Mouse (Mus musculus) liver, embryonic 14.5 days (tissue): ENCODE data around the gene Tlk1. TPM values are rescaled to one million over a fixed set of nuclear protein-coding genes. Genes with fewer than 3 reads are reported as not detected.

Experiments
- ATAC-seq: fragments of 200-750 bp; cut with Nextera tagmentation; 2 replicates; pipeline ENCODE4 v1.8.0; 2017; ENCODE audit warnings: moderate number of reproducible peaks, mild to moderate bottlenecking, moderate library complexity; ENCODE audit not compliant: insufficient read depth
- DNase-seq, 3 experiments: peaks; one replicate each; pipeline ENCODE4 v3.0.0-alpha.2; 2012 to 2013; ENCODE audit warnings: low read depth in 3 of 3, low spot score in 3 of 3
- H3K27ac ChIP-seq: fragments of 300-500 bp; sonication (generic); 2 replicates; pipeline ENCODE4 v1.5.1; 2014; ENCODE audit warnings: moderate library complexity, mild to moderate bottlenecking, control low read depth, inconsistent platforms
- H3K27me3 ChIP-seq: fragments of 300-500 bp; sonication (generic); 2 replicates; pipeline ENCODE4 v1.6.1; 2014; ENCODE audit warnings: mild to moderate bottlenecking, low read length, moderate library complexity; ENCODE audit not compliant: control insufficient read depth, insufficient read depth
- H3K36me3 ChIP-seq: fragments of 300-500 bp; sonication (generic); replicated peaks from 2 replicates; pipeline ENCODE4 v1.6.1; 2014; ENCODE audit warnings: low read depth; ENCODE audit not compliant: control insufficient read depth, insufficient read depth
- H3K4me1 ChIP-seq, 2 experiments: fragments of 200-500 bp in 1 of 2; fragments of 300-500 bp in 1 of 2; sonication (generic) in 1 of 2; replicated peaks; 2 replicates each; pipeline ENCODE4 v1.6.1; 2012 to 2014; ENCODE audit warnings: antibody characterized with exemption in 1 of 2, inconsistent platforms in 1 of 2, low read length in 1 of 2; ENCODE audit not compliant: control insufficient read depth in 2 of 2, insufficient read depth in 2 of 2
- H3K4me2 ChIP-seq: fragments of 300-500 bp; sonication (generic); 2 replicates; pipeline ENCODE4 v1.6.1; 2014; ENCODE audit warnings: low read depth, mild to moderate bottlenecking, control low read depth, moderate library complexity
- H3K4me3 ChIP-seq, 2 experiments: fragments of 200-500 bp in 1 of 2; fragments of 300-500 bp in 1 of 2; sonication (generic) in 1 of 2; 2 replicates each; pipeline ENCODE4 v1.5.1; 2012 to 2014; ENCODE audit warnings: low read depth in 2 of 2, low read length in 2 of 2, mild to moderate bottlenecking in 2 of 2, control low read depth in 1 of 2, inconsistent platforms in 1 of 2, moderate library complexity in 1 of 2; ENCODE audit not compliant: insufficient read depth in 1 of 2
- H3K9ac ChIP-seq: fragments of 300-500 bp; sonication (generic); replicated peaks from 2 replicates; pipeline ENCODE4 v1.6.1; 2014; ENCODE audit warnings: mild to moderate bottlenecking, control low read depth, moderate library complexity
- H3K9me3 ChIP-seq: fragments of 300-500 bp; sonication (generic); 2 replicates; pipeline ENCODE4 v1.6.1; 2016; ENCODE audit warnings: low read length, mixed read lengths; ENCODE audit not compliant: control insufficient read depth
- CTCF ChIP-seq: IDR thresholded peaks from 2 replicates; pipeline ENCODE4 v1.5.1; 2016; ENCODE audit warnings: antibody characterized with exemption, low read depth, control low read depth
- EP300 ChIP-seq: IDR thresholded peaks from 2 replicates; pipeline ENCODE4 v1.6.1; 2016; ENCODE audit warnings: antibody characterized with exemption, low read depth
- WGBS: fragments of 180-500 bp; shearing (Covaris S2); extraction: QIAGEN DNeasy Blood & Tissue Kit; methylation state at CpG from one replicate; pipeline ENCODE4 v1.1.7; 2014; ENCODE audit not compliant: insufficient replicate concordance; 5-methylcytosine and 5-hydroxymethylcytosine counted together
- polyA plus RNA-seq, 2 experiments: library from polyadenylated mRNA; depleted of rRNA in 1 of 2; stranded (reverse) in 1 of 2; unstranded in 1 of 2; fragments of >200 nt; fragmentation: Nextera tagmentation in 1 of 2; extraction: Ambion mirVana in 1 of 2; gene quantifications; 2 replicates each; pipeline versions ENCODE4 v1.2.1 to v1.2.3; 2012 to 2014

The Tlk1 gene
- polyA plus RNA-seq (2012; rRNA removed) (15.0 and 23.7 TPM in 2 replicates), polyA plus RNA-seq (2014; fragmentation: Nextera tagmentation; extraction: Ambion mirVana) (24.3 and 36.1 TPM in 2 replicates)

DNA sequence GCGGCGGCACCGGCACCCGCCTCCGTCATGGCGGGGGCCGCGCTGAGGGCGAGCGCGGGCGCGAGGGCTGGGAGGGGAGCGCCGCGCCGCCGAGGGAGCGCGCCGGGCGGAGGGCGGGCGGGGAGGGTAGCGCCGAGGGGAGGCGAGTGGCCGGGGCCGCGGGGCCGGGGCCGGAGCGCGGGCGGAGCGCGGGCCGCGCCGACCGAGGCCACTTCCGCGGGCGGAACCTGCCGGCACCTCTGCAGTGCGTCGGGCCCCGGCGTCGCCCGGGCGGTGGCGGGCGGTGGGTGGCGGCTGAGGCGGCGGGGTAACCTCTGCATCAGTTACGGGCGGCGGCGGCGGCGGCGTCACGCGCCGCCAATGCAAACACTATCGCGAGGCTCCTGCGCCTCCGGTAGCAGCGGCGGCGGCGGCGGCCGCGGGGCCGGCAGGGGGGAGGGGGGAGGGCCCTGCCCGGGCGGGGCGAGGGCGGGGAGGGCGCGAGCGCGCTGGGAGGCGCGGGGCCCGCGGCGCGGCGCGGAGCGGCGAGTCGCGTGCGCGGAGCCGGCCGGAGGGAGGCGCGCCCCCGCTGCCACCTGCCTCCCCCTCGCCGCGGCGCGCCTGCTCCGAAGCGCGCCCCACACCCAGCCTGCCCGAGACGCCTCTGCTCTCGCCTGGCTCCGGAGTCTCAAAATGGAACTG lies at the start of gene Tlk1:
Gene Tlk1, minus strand, starts transcription at position 358 of the 681 bp plus-strand sequence.
- ATAC-seq, result peak; percentile 81
- H3K36me3 ChIP-seq, result no peaks in the 10 kb centered on the region
- no peak for TF ChIP-seq EP300
- TF ChIP-seq CTCF, result no peak
- H3K27ac ChIP-seq, result peak within 1 kb of the TSS; percentile 97
- H3K27me3 ChIP-seq, result no peaks in the 10 kb centered on the region
- peak within 1 kb of the TSS; percentile 96 to 98 for H3K4me3 ChIP-seq
- H3K4me2 ChIP-seq, result peak within 1 kb of the TSS; percentile 74
- WGBS, result under 1% methylated on average over 97 of the region's 118 CpGs
- no peaks in the 10 kb centered on the region for H3K9me3 ChIP-seq
- peaks cover 50 to 51% of the 10 kb centered on the region in 2 experiments for H3K4me1 ChIP-seq
- peak; percentile 75 to 80 (median 78) for DNase-seq
- H3K9ac ChIP-seq, result peak within 1 kb of the TSS; percentile 99

- ATAC-seq (no peak), DNase-seq (no peak)
- Histone ChIP-seq H3K27me3 (no peaks in the 10 kb centered on the region), H3K36me3 (no peaks in the 10 kb centered on the region), H3K27ac (no peak overlapping the region), H3K4me1 (peaks cover 2 to 12% of the 10 kb centered on the region in 2 experiments), H3K9me3 (no peaks in the 10 kb centered on the region), H3K4me3 (no peak overlapping the region), H3K4me2 (no peak overlapping the region), H3K9ac (no peak overlapping the region)
- TF ChIP-seq EP300, result no peak
- 42% methylated on average over 4 of the region's 4 CpGs for WGBS
Observed at GRCm38 (mm10) chr2:70875129-70875528, 49.6 kb upstream of the Tlk1 start.

DNA sequence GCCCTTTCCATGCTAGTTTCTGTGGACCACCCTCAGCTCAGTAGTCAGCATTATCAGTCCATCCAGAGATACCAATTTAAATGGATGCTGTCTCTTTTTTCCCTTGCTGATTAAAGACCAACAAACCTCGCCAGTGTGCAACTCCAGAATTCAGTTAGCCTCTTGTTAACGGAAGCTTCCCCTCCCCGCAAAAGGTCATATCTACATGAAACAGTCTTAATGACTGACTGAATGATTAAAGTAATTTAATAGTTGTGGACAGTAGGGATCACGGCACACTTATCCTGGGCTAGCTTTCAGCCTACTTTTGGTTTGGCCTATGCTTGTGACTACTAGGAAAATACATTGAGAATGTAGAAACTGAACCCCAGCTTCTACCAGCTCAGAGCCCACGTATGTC lies 47.6 kb upstream of the Tlk1 start:
- H3K27ac ChIP-seq, result no peak overlapping the region
- H3K9me3 ChIP-seq, result no peaks in the 10 kb centered on the region
- ATAC-seq (no peak), DNase-seq (no peak)
- H3K27me3 ChIP-seq, result no peaks in the 10 kb centered on the region
- WGBS, result 31% methylated on average over 5 of the region's 5 CpGs
- TF ChIP-seq CTCF (no peak), EP300 (0 out of 2 replicates have a peak, but pooled peaks have one; percentile 39)
- H3K9ac ChIP-seq, result no peak overlapping the region
- no peak overlapping the region for H3K4me2 ChIP-seq
- peaks cover 2 to 12% of the 10 kb centered on the region in 2 experiments for H3K4me1 ChIP-seq
- no peaks in the 10 kb centered on the region for H3K36me3 ChIP-seq
- H3K4me3 ChIP-seq, result no peak overlapping the region

DNA sequence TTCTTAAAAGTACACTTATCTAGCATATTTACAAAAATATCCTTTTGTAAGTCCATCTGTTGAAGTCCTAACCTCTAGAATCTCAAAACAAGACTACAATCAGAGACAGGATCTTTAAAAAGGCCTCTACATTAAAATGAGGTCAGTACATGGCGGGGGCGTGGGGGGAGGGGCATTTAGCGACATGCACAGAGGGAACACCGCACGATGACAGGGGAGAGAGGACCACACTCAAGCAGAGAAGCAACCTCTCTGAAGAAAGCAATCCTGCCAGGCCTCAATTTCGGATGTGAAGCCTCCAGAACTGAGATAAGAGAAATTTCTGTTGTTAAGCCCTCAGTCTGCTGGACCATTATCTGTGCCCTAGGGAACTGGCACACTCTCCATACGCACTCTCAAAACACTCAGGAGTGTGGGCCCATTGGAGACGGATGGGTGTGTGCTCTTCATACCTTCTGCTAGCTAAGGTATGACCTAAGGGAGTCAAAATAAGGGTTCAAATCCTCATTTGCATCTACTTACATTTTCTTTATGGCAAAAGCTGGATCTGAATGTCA lies 46.0 kb upstream of the Tlk1 start:
- Histone ChIP-seq H3K36me3 (no peaks in the 10 kb centered on the region), H3K9ac (no peak overlapping the region), H3K9me3 (no peaks in the 10 kb centered on the region), H3K27me3 (no peaks in the 10 kb centered on the region), H3K4me3 (no peak overlapping the region), H3K4me1 (peaks cover 2 to 12% of the 10 kb centered on the region in 2 experiments), H3K4me2 (no peak overlapping the region), H3K27ac (no peak overlapping the region)
- no peak for DNase-seq
- no peak for ATAC-seq
- no peak for TF ChIP-seq EP300
- no peak for TF ChIP-seq CTCF
- 17% methylated on average over 8 of the region's 8 CpGs for WGBS

- Histone ChIP-seq H3K9me3 (no peaks in the 10 kb centered on the region), H3K36me3 (no peaks in the 10 kb centered on the region), H3K27me3 (no peaks in the 10 kb centered on the region), H3K27ac (no peak overlapping the region), H3K4me2 (no peak overlapping the region), H3K4me1 (peaks cover 2 to 12% of the 10 kb centered on the region in 2 experiments), H3K4me3 (no peak overlapping the region), H3K9ac (no peak overlapping the region)
- TF ChIP-seq CTCF (no peak), EP300 (no peak)
- 30% methylated on average over 6 of the region's 6 CpGs for WGBS
- no peak for ATAC-seq
- DNase-seq, result no peak
Observed at GRCm38 (mm10) chr2:70870819-70871218, 45.3 kb upstream of the Tlk1 start.
